8 mouse cellular contexts compared by ENCODE assay signal in the genomic region with DNA sequence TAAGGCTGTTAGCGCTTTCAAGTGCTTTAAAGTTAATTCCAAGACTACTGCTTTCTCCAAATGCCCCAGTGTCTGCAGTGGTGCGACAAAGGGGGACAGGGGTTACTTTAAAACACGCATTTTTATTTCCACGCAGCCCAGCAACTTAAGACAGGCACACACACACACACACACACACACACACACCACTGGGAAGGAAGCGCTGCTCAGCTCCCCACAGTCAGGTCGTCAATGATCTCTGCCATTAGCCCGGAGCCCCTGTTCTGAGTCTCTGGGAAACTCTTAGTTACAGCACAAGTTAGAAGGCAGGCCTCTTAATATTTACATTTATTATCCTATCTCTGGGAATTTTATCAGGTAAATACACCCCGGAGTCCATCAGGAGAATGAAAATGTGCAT. TPM values are rescaled to one million over a fixed set of nuclear protein-coding genes. Genes with fewer than 3 reads are reported as not detected.
DNase-seq lines count a peak whose midpoint lies in the region; ATAC-seq lines count a peak whose summit lies in the region.

No protein-coding gene starts in this region.

- 4% methylated on average over 8 of the region's 8 CpGs for WGBS in kidney, embryonic 16.5 days
- WGBS in hindbrain, embryonic 13.5 days, result 2% methylated on average over 8 of the region's 8 CpGs
- under 1% methylated on average over 8 of the region's 8 CpGs for WGBS in midbrain, embryonic 16.5 days

- no peak for ATAC-seq in kidney, embryonic 16.5 days (ENCODE audit: low FRiP score, low TSS enrichment)
- ATAC-seq in hindbrain, embryonic 13.5 days (ENCODE audit: low FRiP score), result no peak
- no peak for ATAC-seq in midbrain, embryonic 16.5 days

- no peaks in the 10 kb centered on the region for H3K36me3 ChIP-seq in kidney, embryonic 16.5 days (ENCODE audit: insufficient read depth, low read length)
- H3K36me3 ChIP-seq in hindbrain, embryonic 13.5 days, result no peaks in the 10 kb centered on the region
- no peaks in the 10 kb centered on the region for H3K36me3 ChIP-seq in midbrain, embryonic 16.5 days (ENCODE audit: control insufficient read depth, insufficient read depth, low read length)

- no peak overlapping the region; the same call in 1 of the 2 replicates for H3K9ac ChIP-seq in kidney, embryonic 16.5 days (replicated peaks; ENCODE audit: low read length)
- H3K9ac ChIP-seq in hindbrain, embryonic 13.5 days, result peak overlapping the region; percentile 81; the same call in 1 of the 2 replicates
- H3K9ac ChIP-seq in midbrain, embryonic 16.5 days (ENCODE audit: low read depth, low read length), result peak overlapping the region; percentile 92

- H3K9me3 ChIP-seq in kidney, embryonic 16.5 days (ENCODE audit: low read length), result no peaks in the 10 kb centered on the region
- H3K9me3 ChIP-seq in hindbrain, embryonic 13.5 days, result no peaks in the 10 kb centered on the region
- H3K9me3 ChIP-seq in midbrain, embryonic 16.5 days (replicated peaks; ENCODE audit: control insufficient read depth, low read length, poor library complexity, severe bottlenecking), result no peaks in the 10 kb centered on the region

- H3K27ac ChIP-seq in kidney, embryonic 16.5 days (ENCODE audit: low read length), result no peak overlapping the region
- H3K27ac ChIP-seq in brown adipose tissue, adult 24 weeks (replicated peaks; ENCODE audit: low read depth, low read length), result peak overlapping the region; percentile 45
- no peak overlapping the region for H3K27ac ChIP-seq in hindbrain, embryonic 13.5 days
- peak overlapping the region; percentile 73 for H3K27ac ChIP-seq in midbrain, embryonic 16.5 days (ENCODE audit: low read length)

- DNase-seq in kidney, postnatal 4 days, result no peak
- no peak for DNase-seq in ovary, postnatal 10 days (ENCODE audit: low spot score)
- DNase-seq in natural killer cell, adult 2 months (ENCODE audit: low spot score in 2 of 2), result no peak
- DNase-seq in kidney, adult 9 months, result no peak

- H3K4me2 ChIP-seq in kidney, embryonic 16.5 days (replicated peaks; ENCODE audit: low read depth, low read length), result peak overlapping the region; percentile 100
- H3K4me2 ChIP-seq in hindbrain, embryonic 13.5 days, result peak overlapping the region; percentile 99
- peak overlapping the region; percentile 100 for H3K4me2 ChIP-seq in midbrain, embryonic 16.5 days (ENCODE audit: low read length)

- H3K4me1 ChIP-seq in kidney, embryonic 16.5 days (ENCODE audit: insufficient read depth, low read length), result peaks cover 36% of the 10 kb centered on the region
- H3K4me1 ChIP-seq in brown adipose tissue, adult 24 weeks (ENCODE audit: control insufficient read depth, insufficient read depth, insufficient read length, low read length), result no peaks in the 10 kb centered on the region
- peaks cover 47% of the 10 kb centered on the region for H3K4me1 ChIP-seq in hindbrain, embryonic 13.5 days (replicated peaks)
- H3K4me1 ChIP-seq in midbrain, embryonic 16.5 days (ENCODE audit: control insufficient read depth, insufficient read depth, low read length), result peaks cover 21% of the 10 kb centered on the region

- H3K27me3 ChIP-seq in kidney, embryonic 16.5 days (ENCODE audit: insufficient read depth, low read length), result peaks cover 51% of the 10 kb centered on the region
- H3K27me3 ChIP-seq in hindbrain, embryonic 13.5 days, result peaks cover 76% of the 10 kb centered on the region
- 0 out of 2 replicates have a peak, but pooled peaks cover 3% of the 10 kb centered on the region for H3K27me3 ChIP-seq in midbrain, embryonic 16.5 days (ENCODE audit: control insufficient read depth, insufficient read depth, low read depth, low read length)

- peak overlapping the region; percentile 64 for H3K4me3 ChIP-seq in kidney, embryonic 16.5 days (ENCODE audit: low read length)
- peak overlapping the region; percentile 94 for H3K4me3 ChIP-seq in brown adipose tissue, adult 24 weeks (ENCODE audit: insufficient read depth, low read depth, low read length)
- H3K4me3 ChIP-seq in hindbrain, embryonic 13.5 days, result peak overlapping the region; percentile 68
- peak overlapping the region; percentile 81 for H3K4me3 ChIP-seq in midbrain, embryonic 16.5 days (ENCODE audit: low read depth, low read length)

RNA-seq across cellular contexts. Expression of gene Bhlhe41, which starts 1.2 kb away (rescaled TPM):
- polyA plus RNA-seq in kidney, embryonic 16.5 days (2015; fragmentation: Nextera tagmentation; extraction: Ambion mirVana), result 0.94 and 1.1 TPM in 2 replicates
- polyA plus RNA-seq in brown adipose tissue, adult 24 weeks (2012; ENCODE audit: insufficient read depth, insufficient read length, missing spikeins), result 10.6 and 11.3 TPM in 2 replicates
- polyA plus RNA-seq in hindbrain, embryonic 13.5 days (2015; fragmentation: Nextera tagmentation; extraction: Ambion mirVana), result 4.0 and 4.1 TPM in 2 replicates
- polyA plus RNA-seq in midbrain, embryonic 16.5 days (2015; fragmentation: Nextera tagmentation; extraction: Ambion mirVana), result 8.9 and 9.7 TPM in 2 replicates

Comparison
In these comparisons a context has a peak if more than half of its experiments do, and no peak if none do; other contexts are left out.
1. H3K27ac ChIP-seq: peak in brown adipose tissue, adult 24 weeks (single experiment) and midbrain, embryonic 16.5 days (single experiment); none in kidney, embryonic 16.5 days (single experiment) and hindbrain, embryonic 13.5 days (single experiment).
2. Peak in every context shown above with its lines, with median percentiles within 50 percentile points of each other: H3K4me2 ChIP-seq and H3K4me3 ChIP-seq.